Mouse (Mus musculus): ENCODE measurements at regions not wholly inside any gene's neighbourhood (a gene's known extent, or its start where the extent isn't known, plus 50 kb on each side); places are given as distances from the start of the nearest gene placed in this dataset.
A peak's percentile ranks its signal among the peaks of the same experiment; 100 is the strongest.

- no peak for DNase-seq (ENCODE audit: low spot score)
These were observed 72.6 kb downstream of the Icos start for GRCm38 (mm10) chr1:61050346-61050745.

- no peak for DNase-seq (ENCODE audit: low spot score)
These were observed 75.9 kb downstream of the Icos start for GRCm38 (mm10) chr1:61053676-61054075.

GRCm38 (mm10) chr1:61054391-61054790, 76.7 kb downstream of the Icos start:
- no peak for DNase-seq (ENCODE audit: low spot score)

- peak; percentile 70 for DNase-seq (ENCODE audit: low spot score)
These were observed 77.4 kb downstream of the Icos start for GRCm38 (mm10) chr1:61055176-61055575.

- no peak for DNase-seq (ENCODE audit: low spot score)
These were observed 82.3 kb downstream of the Icos start for GRCm38 (mm10) chr1:61059910-61060536.

- no peak for DNase-seq (ENCODE audit: low spot score)
These were observed 84.2 kb downstream of the Icos start for GRCm38 (mm10) chr1:61061892-61062460.

- DNase-seq (ENCODE audit: low spot score): no peak
These were observed 90.4 kb downstream of the Icos start for GRCm38 (mm10) chr1:61068112-61068511.

- DNase-seq (ENCODE audit: low spot score): no peak
These were observed 96.4 kb downstream of the Icos start for GRCm38 (mm10) chr1:61074127-61074526.

- DNase-seq (ENCODE audit: low spot score): no peak
These were observed 97.6 kb downstream of the Icos start for GRCm38 (mm10) chr1:61075335-61075734.

GRCm38 (mm10) chr1:61084732-61085131, 107.0 kb downstream of the Icos start:
- no peak for DNase-seq (ENCODE audit: low spot score)

- DNase-seq (ENCODE audit: low spot score): no peak
These were observed 109.1 kb downstream of the Icos start for GRCm38 (mm10) chr1:61086811-61087210.

- no peak for DNase-seq (ENCODE audit: low spot score)
These were observed 113.1 kb downstream of the Icos start for GRCm38 (mm10) chr1:61090801-61091200.

GRCm38 (mm10) chr1:61095481-61096165, 117.9 kb downstream of the Icos start:
- DNase-seq (ENCODE audit: low spot score): no peak

GRCm38 (mm10) chr1:61099341-61099740, 121.6 kb downstream of the Icos start:
- no peak for DNase-seq (ENCODE audit: low spot score)

- DNase-seq (ENCODE audit: low spot score): peak; percentile 24
These were observed 124.0 kb downstream of the Icos start for GRCm38 (mm10) chr1:61101679-61102078.

- no peak for DNase-seq (ENCODE audit: low spot score)
These were observed 124.6 kb downstream of the Icos start for GRCm38 (mm10) chr1:61102346-61102745.

- no peak for DNase-seq (ENCODE audit: low spot score)
These were observed 125.9 kb downstream of the Icos start for GRCm38 (mm10) chr1:61103581-61103980.

GRCm38 (mm10) chr1:61111731-61112309, 134.1 kb downstream of the Icos start:
- no peak for DNase-seq (ENCODE audit: low spot score)

- DNase-seq (ENCODE audit: low spot score): no peak
These were observed 139.8 kb downstream of the Icos start for GRCm38 (mm10) chr1:61117535-61117934.

GRCm38 (mm10) chr1:61118071-61118470, 140.3 kb downstream of the Icos start:
- DNase-seq (ENCODE audit: low spot score): no peak

- no peak for DNase-seq (ENCODE audit: low spot score)
These were observed 143.8 kb downstream of the Icos start for GRCm38 (mm10) chr1:61121480-61121879.

- DNase-seq (ENCODE audit: low spot score): no peak
These were observed 147.4 kb downstream of the Icos start for GRCm38 (mm10) chr1:61125127-61125526.

Data from adipocyte (in vitro differentiated cells).